Mouse (Mus musculus) testis, adult 2 months (tissue): ENCODE measurements at regions not wholly inside any gene's neighbourhood (a gene's known extent, or its start where the extent isn't known, plus 50 kb on each side); places are given as distances from the start of the nearest gene placed in this dataset.
"Not testable (repeated sequence)": the region's sequence is repeated elsewhere in the genome, so short reads cannot be mapped to it uniquely, and the experiment has no call there.

Source experiments
- H3K27ac ChIP-seq: fragments of 200-500 bp; 2 replicates; pipeline ENCODE4 v1.5.1; 2012; ENCODE audit warnings: low read depth, low read length; ENCODE audit not compliant: control insufficient read depth, insufficient read depth
- H3K27me3 ChIP-seq: fragments of 200-500 bp; 2 replicates; pipeline ENCODE4 v1.6.1; 2012; ENCODE audit warnings: mild to moderate bottlenecking, low read length, moderate library complexity; ENCODE audit not compliant: control insufficient read depth, insufficient read depth
- H3K36me3 ChIP-seq: fragments of 200-500 bp; 2 replicates; pipeline ENCODE4 v1.6.1; 2012; ENCODE audit warnings: mild to moderate bottlenecking, low read length; ENCODE audit not compliant: control insufficient read depth, insufficient read depth
- H3K4me1 ChIP-seq: fragments of 200-500 bp; 2 replicates; pipeline ENCODE4 v1.6.1; 2012; ENCODE audit warnings: low read length; ENCODE audit not compliant: control insufficient read depth, insufficient read depth
- H3K4me3 ChIP-seq: fragments of 200-500 bp; 2 replicates; pipeline ENCODE4 v1.5.1; 2012; ENCODE audit warnings: low read depth, mild to moderate bottlenecking, low read length, moderate library complexity, mixed read lengths; ENCODE audit not compliant: control insufficient read depth
- CTCF ChIP-seq: fragments of 200-500 bp; IDR thresholded peaks from 2 replicates; pipeline ENCODE4 v1.5.1; 2012; ENCODE audit warnings: low read depth, mild to moderate bottlenecking, inconsistent platforms, low read length, moderate library complexity; ENCODE audit not compliant: control insufficient read depth, insufficient read depth, insufficient replicate concordance
- POLR2A ChIP-seq: fragments of 200-500 bp; IDR thresholded peaks from 2 replicates; pipeline ENCODE4 v1.6.1; 2012; ENCODE audit warnings: low read depth, mild to moderate bottlenecking, inconsistent platforms, low read length, moderate library complexity; ENCODE audit not compliant: control insufficient read depth

GRCm38 (mm10) chr11:7796373-7796772 lies 582.6 kb upstream of the Igfbp3 start:
- H3K4me3 ChIP-seq, result no peak overlapping the region
- H3K27ac ChIP-seq, result no peak overlapping the region
- no peak for TF ChIP-seq CTCF
- TF ChIP-seq POLR2A, result no peak
- H3K36me3 ChIP-seq, result no peaks in the 10 kb centered on the region
- no peaks in the 10 kb centered on the region for H3K27me3 ChIP-seq
- H3K4me1 ChIP-seq, result no peaks in the 10 kb centered on the region

- TF ChIP-seq POLR2A (no peak), CTCF (no peak)
- no peaks in the 10 kb centered on the region for H3K36me3 ChIP-seq
- no peak overlapping the region for H3K4me3 ChIP-seq
- H3K27me3 ChIP-seq, result no peaks in the 10 kb centered on the region
- no peaks in the 10 kb centered on the region for H3K4me1 ChIP-seq
- H3K27ac ChIP-seq, result no peak overlapping the region
Measured at GRCm38 (mm10) chr11:7794206-7794605, 580.5 kb upstream of the Igfbp3 start.

DNA sequence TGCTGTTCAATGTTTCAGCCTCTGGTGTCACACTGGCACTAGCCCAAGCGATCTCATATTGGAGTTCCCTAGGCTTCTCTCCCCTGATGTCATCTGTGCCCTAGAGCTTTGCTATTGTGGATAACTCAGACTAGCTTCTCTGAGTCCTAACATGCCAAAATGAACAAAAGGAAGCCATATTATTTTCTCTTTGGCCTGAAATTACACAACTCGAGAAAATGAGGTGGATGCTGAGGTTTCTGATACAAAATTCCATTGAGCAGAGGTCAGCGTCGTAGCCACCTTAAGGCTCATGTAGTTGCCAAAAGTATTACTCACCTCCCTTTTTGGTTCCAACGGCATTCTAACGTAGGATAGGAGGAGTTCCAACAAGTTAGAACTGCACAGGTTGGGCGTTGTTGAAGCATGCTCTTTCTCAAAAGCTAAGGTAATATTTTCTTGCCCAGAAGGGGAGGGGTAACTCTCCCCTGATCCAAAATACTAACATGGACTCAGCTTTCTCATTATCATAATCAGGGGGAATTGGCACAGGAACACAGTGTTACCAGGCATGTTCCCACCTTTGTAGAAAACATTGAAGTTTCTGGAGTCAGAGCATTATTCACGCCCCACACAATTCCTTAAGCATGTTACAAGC lies 566.9 kb upstream of the Igfbp3 start:
- no peak for TF ChIP-seq POLR2A
- TF ChIP-seq CTCF, result no peak
- Histone ChIP-seq H3K36me3 (no peaks in the 10 kb centered on the region), H3K27me3 (no peaks in the 10 kb centered on the region), H3K27ac (no peak overlapping the region), H3K4me1 (no peaks in the 10 kb centered on the region), H3K4me3 (no peak overlapping the region)

- H3K36me3 ChIP-seq, H3K4me1 ChIP-seq, H3K27ac ChIP-seq, H3K27me3 ChIP-seq, H3K4me3 ChIP-seq: not testable (repeated sequence)
Measured at GRCm38 (mm10) chr11:7775361-7775760, 561.6 kb upstream of the Igfbp3 start.

GRCm38 (mm10) chr11:7765303-7765702 lies 551.6 kb upstream of the Igfbp3 start:
- Histone ChIP-seq H3K36me3 (no peaks in the 10 kb centered on the region), H3K4me3 (no peak overlapping the region), H3K27ac (no peak overlapping the region), H3K4me1 (no peaks in the 10 kb centered on the region), H3K27me3 (no peaks in the 10 kb centered on the region)
- TF ChIP-seq CTCF, result no peak
- no peak for TF ChIP-seq POLR2A

GRCm38 (mm10) chr11:7758862-7759467 lies 545.2 kb upstream of the Igfbp3 start:
- Histone ChIP-seq H3K27ac (no peak overlapping the region), H3K4me1 (no peaks in the 10 kb centered on the region), H3K36me3 (no peaks in the 10 kb centered on the region), H3K4me3 (no peak overlapping the region), H3K27me3 (no peaks in the 10 kb centered on the region)
- TF ChIP-seq POLR2A (no peak), CTCF (no peak)
